Mouse (Mus musculus) adrenal gland, postnatal 25 days (tissue): ENCODE measurements around the gene Hmgcl. TPM values are rescaled to one million over a fixed set of nuclear protein-coding genes. Genes with fewer than 3 reads are reported as not detected.

ENCODE experiments used
- DNase-seq: peaks from one replicate; pipeline ENCODE4 v3.0.0; 2021; ENCODE audit warnings: mixed read lengths
- long read RNA-seq: library from polyadenylated mRNA; stranded (forward); transcript quantifications from one replicate; pipeline ENCODE4 v2.0.0, GENCODE M21; 2021
- total RNA-seq: library from RNA; stranded (reverse); gene quantifications from 2 replicates; pipeline ENCODE4 v1.2.3, GENCODE M21; 2021

Gene Hmgcl
- 52.6 and 57.3 TPM in 2 replicates for total RNA-seq
- long read RNA-seq, transcript Hmgcl-201 (9 exons, 1,418 nt) = major isoform, 375 of 426 reads
- long read RNA-seq, partial matches to known transcripts = 13 of 426 reads
- long read RNA-seq, other reads (novel, unspliced or antisense) = 36 of 426 reads

DNA sequence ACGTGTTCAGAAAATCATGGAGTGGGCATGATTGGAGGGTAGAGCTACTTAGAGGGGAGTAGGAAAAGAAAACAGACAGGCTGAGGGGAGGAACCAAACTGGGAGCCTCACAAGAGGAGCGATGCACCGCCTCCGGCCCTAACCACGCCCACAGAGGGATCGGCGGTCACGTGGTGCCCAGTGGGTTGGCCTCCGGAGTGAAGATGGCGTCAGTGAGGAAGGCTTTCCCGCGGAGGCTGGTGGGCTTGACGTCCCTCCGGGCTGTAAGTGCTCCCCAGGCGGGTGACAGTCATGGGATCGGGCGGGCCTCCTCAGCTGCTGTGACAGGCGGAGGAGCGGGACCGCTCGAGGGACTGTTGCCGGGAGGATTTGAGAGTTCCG lies at the start of gene Hmgcl:
Gene Hmgcl (plus strand): TSS at position 171 of the 381 bp plus-strand sequence.
- DNase-seq = peak; percentile 95

DNA sequence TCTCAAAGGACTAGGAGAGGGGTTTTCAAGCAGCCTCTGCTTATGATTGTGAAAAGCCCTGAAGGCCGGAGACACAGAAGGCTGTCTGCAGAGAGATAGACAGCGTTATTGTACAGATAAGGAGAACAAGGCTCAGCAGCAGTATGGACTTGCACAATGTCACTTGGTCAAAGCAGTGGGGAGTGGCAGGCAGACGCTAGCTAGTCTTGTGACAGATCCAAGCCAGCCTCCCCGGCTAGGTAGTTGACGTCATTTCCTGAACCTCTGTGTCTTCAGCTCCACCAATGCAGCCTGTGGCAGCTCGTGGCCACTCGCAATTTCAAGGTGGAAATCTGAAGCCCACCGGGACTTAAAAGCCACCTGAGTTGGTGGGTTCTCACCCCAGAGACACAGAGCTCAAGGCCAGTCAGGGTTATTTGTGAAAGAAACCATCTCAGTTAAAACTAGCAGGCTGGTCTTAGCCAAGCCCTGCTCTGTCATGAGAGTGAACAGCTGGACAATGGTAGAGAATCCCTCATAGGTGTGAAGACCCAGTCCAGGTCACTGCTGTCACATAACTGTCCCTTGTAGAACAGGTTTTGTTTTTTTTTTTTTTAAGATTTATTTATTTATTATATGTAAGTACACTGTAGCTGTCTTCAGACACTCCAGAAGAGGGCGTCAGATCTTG lies 47.7 kb upstream of the Hmgcl start:
- no peak for DNase-seq

- no peak for DNase-seq
Observed at GRCm38 (mm10) chr4:135899050-135899448, 47.2 kb upstream of the Hmgcl start.

- DNase-seq = no peak
Observed at GRCm38 (mm10) chr4:135900008-135900407, 46.2 kb upstream of the Hmgcl start.

DNA sequence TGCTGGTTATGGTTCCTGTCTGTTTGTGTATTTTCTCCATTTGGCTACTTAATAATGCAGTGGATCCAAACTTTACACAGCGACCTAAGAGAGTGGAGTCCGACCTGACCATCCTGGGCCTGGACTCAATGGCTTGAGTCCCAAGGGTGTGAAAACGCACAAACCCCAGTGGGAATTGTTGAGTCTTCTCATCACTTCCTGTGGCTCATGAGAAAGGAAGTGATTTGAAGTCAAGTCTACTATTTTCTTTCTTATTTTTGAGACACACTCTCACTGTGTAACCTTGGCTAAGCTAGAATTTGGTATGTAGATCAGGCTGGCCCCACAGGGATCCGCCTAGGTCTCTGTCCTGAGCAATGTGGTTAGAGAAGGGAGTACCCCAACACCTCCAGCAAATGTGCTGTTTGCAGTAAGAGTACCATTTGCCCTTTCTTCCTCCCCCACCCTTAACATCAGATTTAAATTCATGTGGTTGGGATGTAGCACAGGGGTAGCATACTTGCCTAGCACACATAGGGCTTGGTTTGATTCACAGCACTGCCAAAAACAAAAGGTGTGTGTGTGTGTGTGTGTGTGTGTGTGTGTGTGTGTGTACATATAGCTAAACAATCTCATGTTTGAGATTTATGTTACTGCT lies 43.5 kb upstream of the Hmgcl start:
- no peak for DNase-seq

GRCm38 (mm10) chr4:135904810-135905209 lies 41.4 kb upstream of the Hmgcl start:
- no peak for DNase-seq

DNA sequence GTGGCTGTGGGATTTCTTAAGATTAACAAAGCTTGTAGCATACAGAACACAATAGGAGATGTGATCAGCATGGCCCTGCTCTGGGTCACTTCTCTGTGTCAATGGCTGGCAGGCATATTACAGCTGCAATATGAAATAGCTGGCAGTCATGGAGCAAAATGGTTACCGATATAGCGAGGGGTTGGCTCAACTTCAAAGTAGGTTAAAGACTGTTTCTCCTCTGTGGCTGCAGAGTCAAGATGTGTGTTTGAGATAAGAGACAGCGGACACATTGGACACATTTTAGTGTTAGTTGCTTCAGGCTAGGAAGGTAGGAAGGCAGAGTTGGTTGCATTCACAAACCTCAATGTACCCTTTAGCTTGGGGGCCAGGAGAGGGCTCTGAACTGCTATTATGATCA lies 39.6 kb upstream of the Hmgcl start:
- DNase-seq = no peak

DNA sequence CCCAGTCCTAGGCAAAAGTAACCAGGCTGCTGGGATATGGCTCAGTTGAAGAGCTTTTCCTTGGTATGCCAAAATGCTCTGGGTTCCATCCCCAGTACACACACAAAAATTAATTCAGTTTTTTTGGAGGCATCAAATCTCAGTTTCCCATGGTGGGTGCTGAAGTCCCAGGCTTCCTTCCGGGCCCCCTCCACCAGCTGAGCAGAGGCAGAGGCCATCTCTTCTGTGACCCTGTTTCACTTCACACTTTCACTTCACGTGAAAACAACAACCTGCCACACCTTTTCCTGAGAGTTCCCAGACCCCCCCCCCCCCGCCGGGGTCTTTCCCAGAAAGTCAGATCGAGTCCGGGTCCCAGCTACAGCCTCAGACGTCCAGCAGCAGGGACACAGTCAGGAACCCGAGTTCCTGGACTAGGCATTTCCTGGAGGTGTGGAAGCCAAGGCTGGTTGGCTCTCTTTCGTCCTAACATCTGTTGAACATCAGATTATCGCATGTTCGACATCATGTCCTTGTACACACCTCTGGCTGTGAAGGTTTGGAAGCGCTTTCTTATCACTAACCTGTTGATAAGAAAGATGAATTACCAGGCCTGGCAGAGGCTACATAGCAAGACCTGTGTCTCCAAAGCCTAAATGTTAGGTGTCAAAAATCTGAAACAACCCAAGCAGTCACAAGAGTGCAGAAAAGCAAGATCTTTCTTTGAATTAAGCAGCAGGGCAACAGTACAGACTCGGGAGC lies 36.8 kb upstream of the Hmgcl start:
- no peak for DNase-seq

- no peak for DNase-seq
Observed at GRCm38 (mm10) chr4:135911531-135911930, 34.7 kb upstream of the Hmgcl start.

DNA sequence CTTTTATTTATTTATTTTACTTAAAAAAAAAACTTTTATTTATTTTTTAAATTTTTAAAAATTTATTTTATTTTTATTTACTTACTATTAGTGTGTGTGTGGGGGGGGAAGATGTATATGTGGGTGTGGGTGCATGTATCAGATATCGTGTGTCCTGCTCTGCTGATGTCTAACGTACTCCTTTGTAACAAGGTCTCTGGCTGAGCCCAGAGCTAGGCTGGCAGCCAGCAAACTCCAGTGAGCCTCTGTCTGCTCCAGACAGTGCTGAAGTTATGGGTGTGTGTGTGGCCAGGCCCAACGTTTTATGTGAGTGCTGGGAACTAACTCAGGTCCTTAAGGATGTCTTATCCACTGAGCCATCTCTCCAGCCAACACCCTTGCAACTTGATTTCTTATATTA lies 34.1 kb upstream of the Hmgcl start:
- DNase-seq = no peak

DNA sequence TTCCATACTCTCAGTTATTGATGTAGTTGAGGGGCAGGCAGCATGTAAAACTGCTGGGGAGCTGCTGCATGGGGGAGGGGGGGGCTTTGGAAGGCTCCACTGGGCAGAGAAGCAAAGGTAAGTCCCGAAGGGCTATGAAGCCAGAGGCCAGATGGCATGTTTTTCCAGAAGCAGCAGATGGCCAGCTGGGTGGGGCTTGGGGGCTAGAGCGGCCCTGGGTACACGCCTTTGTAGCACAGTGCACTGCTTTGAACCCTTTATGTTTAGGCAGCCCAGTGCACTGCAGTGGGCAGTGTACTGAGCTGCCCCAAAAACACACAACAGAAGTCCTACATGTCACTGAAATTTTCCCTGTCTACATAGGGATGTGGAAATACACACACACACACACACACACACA lies 33.4 kb upstream of the Hmgcl start:
- no peak for DNase-seq

DNA sequence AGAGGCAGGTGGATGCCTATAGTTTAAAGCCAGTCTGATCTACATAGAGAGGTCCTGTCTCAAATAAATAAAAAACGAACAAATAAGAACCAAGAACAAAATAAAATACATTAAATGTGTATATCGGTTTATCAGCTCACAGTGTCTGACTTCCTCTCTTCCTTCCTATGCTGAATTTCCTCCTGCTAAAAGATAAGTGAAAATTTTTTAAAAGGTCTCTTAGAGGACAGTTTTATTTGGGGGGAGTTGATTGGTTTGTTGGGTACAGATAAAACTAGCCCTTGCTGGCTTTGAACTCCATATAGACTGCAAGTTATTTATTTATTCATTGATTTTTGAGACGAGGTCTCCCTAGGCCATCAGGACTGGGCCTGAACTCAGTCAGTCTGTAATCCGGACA lies 32.8 kb upstream of the Hmgcl start:
- DNase-seq = no peak

DNA sequence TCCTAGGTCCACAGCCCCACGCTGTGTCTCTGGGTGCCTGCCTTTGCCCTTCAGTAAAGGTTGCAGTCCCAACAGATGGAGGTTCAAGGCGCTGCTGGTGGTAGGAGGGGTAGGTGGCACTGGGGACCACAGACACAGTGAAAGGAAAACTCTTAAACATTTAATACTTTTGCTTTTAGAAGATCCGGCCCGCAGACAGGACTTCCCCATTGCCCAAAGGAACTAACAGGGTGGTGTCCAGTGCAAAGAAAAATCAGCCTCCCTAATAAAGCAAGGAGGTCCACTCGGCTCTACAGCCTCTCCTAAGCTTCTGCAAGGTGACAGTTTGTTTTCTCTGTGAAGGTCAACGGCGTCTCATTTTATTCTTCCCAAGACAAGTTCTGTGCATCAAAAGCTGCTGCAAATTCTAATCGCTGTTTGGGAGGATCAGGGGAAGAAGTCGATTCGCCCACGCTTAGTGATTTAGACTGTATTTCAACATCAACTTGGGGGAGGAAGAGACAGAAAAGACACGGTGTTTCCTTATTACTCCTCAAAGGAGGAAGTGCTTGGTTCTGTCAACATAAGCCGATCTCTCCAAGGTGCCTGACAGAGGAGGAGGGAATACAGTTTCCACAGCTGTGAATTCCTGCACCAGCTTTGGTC lies 27.5 kb upstream of the Hmgcl start:
- no peak for DNase-seq

DNA sequence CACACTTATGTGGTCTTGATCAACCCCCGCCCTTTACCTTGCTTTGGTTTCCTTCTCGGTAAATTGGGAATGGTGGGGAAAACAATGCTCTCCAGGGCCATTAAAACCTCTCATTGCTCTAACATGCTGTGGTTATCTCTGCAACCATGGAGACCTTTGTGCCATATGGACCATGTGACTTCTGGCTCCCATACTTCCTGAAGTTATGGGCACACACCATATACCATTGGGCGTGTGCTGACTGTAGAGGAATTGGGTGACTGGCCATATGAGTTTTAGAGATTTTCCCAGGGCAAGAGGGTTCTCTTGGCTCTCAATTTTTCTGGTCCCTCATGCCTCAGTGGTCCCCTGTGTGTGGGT lies 27.0 kb upstream of the Hmgcl start:
- no peak for DNase-seq

DNA sequence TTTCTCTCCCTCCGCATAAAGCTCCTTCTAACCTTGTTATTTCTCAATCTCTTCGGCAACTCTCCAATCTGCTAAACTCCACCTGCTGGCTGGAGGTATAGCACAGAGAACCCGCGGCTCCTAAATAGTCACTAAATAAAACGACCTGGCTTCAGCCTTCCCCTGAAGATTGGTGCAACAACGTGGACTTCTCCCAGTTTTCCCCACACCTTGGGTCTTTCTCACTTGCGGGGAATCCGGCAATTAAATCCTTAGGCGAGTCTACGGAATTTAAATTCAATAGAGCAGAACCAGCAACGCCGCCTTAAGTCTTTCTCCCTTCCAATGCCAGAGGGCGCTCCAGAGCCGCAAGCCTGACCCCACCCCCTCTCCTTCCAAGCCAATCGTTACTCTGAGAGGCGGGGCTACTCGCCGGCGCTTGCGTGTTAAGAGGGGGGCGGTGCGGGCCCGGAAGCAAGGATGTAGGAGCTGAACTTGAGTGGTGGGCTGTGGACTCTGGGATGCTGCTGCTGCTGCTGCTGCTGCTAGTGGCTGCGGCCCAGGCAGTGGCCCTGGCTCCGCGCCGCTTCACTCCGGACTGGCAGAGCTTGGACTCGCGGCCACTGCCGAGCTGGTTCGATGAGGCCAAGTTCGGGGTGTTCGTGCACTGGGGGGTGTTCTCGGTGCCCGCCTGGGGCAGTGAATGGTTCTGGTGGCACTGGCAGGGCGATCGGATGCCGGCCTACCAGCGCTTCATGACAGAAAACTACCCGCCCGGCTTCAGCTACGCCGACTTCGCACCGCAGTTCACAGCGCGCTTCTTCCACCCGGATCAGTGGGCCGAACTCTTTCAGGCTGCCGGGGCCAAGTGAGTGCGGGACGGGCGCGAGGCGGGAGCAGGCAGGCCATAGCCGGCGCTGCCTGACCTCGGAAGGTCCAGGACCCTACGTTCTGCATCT lies 25.7 kb upstream of the Hmgcl start, which contains the start of gene Fuca1:
Gene Fuca1 (plus strand): TSS at position 432 of the 938 bp plus-strand sequence.
- peak; percentile 95 for DNase-seq

DNA sequence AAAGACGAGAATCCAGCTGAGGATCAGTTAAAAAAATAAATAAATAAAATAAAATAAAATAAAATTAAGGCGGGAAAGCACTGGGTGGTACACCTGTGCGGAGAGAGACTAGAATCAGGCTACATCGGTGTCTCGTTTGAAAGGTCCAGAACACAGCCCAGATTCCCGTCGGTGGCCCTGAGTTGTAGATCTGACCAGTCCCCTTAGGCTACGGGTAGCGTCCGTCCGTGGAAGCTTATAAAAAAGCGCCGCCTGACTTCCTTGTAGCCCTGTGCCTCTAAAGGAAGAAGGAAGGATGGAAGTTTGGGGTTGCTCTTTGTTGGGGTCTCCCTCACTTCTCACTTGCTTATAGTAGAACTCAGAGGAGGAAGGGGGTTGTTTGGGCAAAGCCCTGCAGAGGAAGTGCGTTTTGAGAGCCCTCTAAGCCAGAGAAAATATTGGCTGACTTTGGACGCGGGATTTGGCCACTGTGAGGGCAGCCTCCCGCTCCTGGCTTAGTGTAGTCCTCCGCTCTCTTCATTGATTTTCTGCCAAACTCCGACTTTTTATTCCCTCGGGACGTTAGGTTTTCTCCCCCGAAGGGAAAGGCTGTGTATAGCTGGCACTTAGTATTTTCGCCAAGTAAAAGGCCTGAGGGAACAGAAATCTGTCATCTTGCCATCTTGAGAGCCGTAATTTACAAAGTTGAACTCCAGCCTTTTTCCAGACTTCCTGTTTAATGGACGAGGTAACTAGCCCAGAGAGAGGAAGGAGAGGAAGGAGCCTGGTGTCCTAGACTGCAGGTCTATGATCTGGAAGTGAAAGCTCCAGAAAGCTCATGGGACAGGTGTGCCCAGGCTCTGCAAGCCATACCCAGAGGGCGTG lies 24.8 kb upstream of the Hmgcl start:
- DNase-seq = no peak

DNA sequence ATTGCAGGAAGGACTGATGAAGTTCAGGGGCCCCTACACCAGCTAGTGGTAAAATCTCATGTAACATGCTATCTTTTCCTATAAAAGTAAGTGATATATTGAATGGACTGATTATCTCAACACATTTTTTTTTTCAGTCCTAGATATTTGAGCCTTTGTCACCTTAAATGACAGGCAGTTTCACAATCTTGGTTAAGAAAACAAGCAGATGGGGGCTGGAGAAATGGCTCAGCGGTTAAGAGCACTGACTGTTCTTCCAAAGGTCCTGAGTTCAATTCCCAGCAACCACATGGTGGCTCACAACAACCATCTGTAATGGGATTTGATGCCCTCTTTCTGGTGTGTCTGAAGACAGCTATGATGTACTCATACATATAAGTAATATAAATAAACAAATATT lies 24.1 kb upstream of the Hmgcl start:
- no peak for DNase-seq

DNA sequence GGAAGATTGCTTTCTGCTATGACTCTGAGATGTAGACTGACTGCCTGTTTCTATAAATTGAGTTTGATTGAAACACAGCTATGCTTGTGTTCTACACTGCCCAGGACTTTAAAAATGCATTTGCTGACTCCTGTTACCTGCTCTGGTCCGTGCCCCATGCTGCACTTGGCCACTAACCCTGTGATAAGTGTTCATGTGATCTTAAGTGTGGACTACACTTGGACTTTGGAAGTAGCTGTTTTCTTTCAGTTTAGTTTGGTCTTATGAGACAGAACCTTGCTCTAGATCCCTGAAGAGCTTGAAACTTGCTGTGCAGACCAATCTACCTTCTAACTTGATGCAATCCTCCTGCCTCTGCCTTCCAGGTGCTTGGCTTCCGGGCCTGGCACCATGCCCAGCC lies 21.8 kb upstream of the Hmgcl start:
- DNase-seq = no peak

DNA sequence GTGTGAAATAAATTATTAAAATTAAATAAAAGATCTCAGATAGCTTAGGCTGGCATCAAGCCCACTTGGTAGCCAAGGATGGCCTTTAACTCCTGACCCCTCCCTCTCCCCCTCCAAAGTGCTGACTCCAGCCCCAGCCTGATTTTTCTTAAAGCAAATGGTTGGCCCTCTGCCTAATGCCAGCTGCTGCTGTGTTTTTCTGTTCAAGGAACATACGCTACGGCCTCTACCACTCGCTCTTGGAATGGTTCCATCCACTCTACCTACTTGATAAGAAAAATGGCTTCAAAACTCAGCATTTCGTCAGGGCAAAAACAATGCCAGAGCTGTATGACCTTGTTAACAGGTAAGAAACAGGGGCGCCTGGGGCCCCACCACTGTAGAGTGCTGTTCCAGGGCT lies 20.9 kb upstream of the Hmgcl start:
- DNase-seq = no peak

DNA sequence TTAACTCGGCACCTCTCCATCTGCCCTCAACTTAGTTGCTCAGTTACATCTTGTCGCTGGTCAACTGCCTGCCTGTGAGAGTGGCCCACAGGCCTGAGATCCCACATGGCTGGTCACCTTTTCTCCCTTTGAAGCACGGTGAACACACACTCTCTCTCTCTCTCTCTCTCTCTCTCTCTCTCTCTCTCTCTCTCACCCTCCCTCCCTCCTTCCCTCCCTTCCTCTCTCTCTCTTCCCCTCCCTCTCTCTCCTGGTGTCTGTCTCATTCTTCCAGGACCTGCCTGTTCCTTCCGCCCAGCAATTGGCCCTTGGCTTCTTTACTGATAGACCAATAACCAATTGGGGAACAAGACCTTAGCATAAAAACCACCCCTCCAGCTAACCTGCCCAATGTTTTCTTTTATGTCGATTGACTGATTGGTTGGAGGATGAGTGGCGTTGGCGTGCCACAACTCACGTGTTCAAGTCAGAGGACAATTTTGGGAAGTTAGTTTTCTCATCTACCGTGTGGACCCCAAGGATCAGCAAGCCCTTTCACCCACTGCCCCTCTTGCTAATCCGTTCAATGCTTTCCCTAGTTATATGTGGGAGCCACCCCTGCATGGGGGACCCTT lies 19.9 kb upstream of the Hmgcl start:
- no peak for DNase-seq
